Mouse (Mus musculus) lung, postnatal 0 days (tissue): Measurements from ENCODE around the gene Lrriq1. TPM values are rescaled to one million over a fixed set of nuclear protein-coding genes. Genes with fewer than 3 reads are reported as not detected.

Source experiments
- ATAC-seq: fragments of 200-750 bp; cut with Nextera tagmentation; 2 replicates; pipeline ENCODE4 v1.8.0; 2017; ENCODE audit warnings: moderate library complexity
- DNase-seq: peaks from one replicate; pipeline ENCODE4 v3.0.0-alpha.2; 2016; ENCODE audit warnings: low spot score
- H3K27ac ChIP-seq: fragments of 300-500 bp; sonication (generic); 2 replicates; pipeline ENCODE4 v1.5.1; 2014; ENCODE audit warnings: antibody characterized with exemption, mild to moderate bottlenecking, low read length, mixed read lengths
- H3K27me3 ChIP-seq: fragments of 300-500 bp; sonication (generic); replicated peaks from 2 replicates; pipeline ENCODE4 v1.6.1; 2014; ENCODE audit warnings: low read length, mixed read lengths; ENCODE audit not compliant: insufficient read depth
- H3K36me3 ChIP-seq: fragments of 300-500 bp; sonication (generic); 2 replicates; pipeline ENCODE4 v1.6.1; 2014; ENCODE audit warnings: low read length, mixed read lengths; ENCODE audit not compliant: insufficient read depth
- H3K4me1 ChIP-seq: fragments of 300-500 bp; sonication (generic); 2 replicates; pipeline ENCODE4 v1.6.1; 2014; ENCODE audit warnings: antibody characterized with exemption, low read depth, low read length, mixed read lengths; ENCODE audit not compliant: insufficient read depth
- H3K4me2 ChIP-seq: fragments of 300-500 bp; sonication (generic); replicated peaks from 2 replicates; pipeline ENCODE4 v1.6.1; 2014; ENCODE audit warnings: low read depth, mild to moderate bottlenecking, low read length, moderate library complexity, mixed read lengths
- H3K4me3 ChIP-seq: fragments of 300-500 bp; sonication (generic); 2 replicates; pipeline ENCODE4 v1.5.1; 2014; ENCODE audit warnings: low read depth, low read length
- H3K9ac ChIP-seq: fragments of 300-500 bp; sonication (generic); replicated peaks from 2 replicates; pipeline ENCODE4 v1.6.1; 2014; ENCODE audit warnings: low read depth, mild to moderate bottlenecking
- H3K9me3 ChIP-seq: fragments of 300-500 bp; sonication (generic); 2 replicates; pipeline ENCODE4 v1.6.1; 2016; ENCODE audit warnings: low read length, mixed read lengths
- CTCF ChIP-seq: IDR thresholded peaks from 2 replicates; pipeline ENCODE4 v1.5.1; 2016; ENCODE audit warnings: antibody characterized with exemption, mild to moderate bottlenecking
- EP300 ChIP-seq: IDR thresholded peaks from 2 replicates; pipeline ENCODE4 v1.6.1; 2016; ENCODE audit warnings: antibody characterized with exemption, mild to moderate bottlenecking, control low read depth
- WGBS: fragments of 180-500 bp; shearing (Covaris S2); extraction: QIAGEN DNeasy Blood & Tissue Kit; methylation state at CpG from one replicate; pipeline ENCODE4 v1.1.7; 2014; 5-methylcytosine and 5-hydroxymethylcytosine counted together
- polyA plus RNA-seq: library from polyadenylated mRNA; unstranded; fragments of >200 nt; fragmentation: Nextera tagmentation; extraction: Ambion mirVana; gene quantifications from 2 replicates; pipeline ENCODE4 v1.2.1, GENCODE M21; 2015

Gene Lrriq1
- polyA plus RNA-seq, result 5.5 and 7.9 TPM in 2 replicates

DNA sequence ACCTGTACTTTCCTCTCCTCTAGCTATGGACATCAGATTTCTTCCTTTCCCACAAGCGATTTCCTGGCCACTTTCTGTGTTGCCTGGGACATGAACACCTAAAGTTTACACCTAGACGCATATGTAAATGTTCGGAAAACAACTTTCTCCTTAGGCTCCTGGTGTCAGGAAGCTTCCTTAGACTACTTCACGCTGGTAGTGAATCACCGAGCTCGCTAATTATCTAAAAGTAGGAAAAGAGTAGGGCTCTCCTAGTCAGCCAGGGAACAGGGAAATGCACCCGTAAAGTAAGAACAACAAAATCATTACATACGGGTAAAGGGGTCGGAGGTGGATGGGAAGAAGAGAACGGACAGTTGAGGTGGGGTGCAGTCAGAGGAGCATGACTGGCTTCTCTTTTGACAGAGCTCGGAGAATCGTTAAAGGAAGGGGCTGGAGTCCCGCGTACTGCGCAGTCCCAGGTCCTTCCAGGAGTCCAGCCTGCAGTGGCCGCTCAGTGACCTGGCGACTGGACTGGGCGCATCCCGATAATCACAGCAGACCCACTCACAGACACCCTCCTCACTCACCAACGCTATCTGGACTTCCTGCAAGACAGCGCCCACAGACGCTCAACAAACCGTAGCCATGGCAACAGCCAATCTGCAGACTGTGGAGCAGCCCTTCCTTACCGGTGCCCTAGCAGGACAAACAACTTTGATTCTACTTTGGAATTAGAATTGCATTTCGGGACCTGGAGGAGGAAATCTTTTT is at the start of gene Lrriq1:
Gene Lrriq1 (minus strand): TSS at position 616 of the 753 bp plus-strand sequence.
- Histone ChIP-seq H3K4me1 (no peaks in the 10 kb centered on the region), H3K27me3 (no peaks in the 10 kb centered on the region), H3K27ac (no peak within 1 kb of the TSS), H3K36me3 (no peaks in the 10 kb centered on the region), H3K4me2 (peak within 1 kb of the TSS; percentile 55), H3K4me3 (peak within 1 kb of the TSS; percentile 33), H3K9ac (no peak within 1 kb of the TSS), H3K9me3 (no peaks in the 10 kb centered on the region)
- 5% methylated on average over 24 of the region's 25 CpGs for WGBS
- DNase-seq (peak; percentile 51), ATAC-seq (peak; percentile 76)
- TF ChIP-seq EP300 (no peak), CTCF (no peak)

- H3K4me2 ChIP-seq, result no peak overlapping the region
- no peak overlapping the region for H3K9ac ChIP-seq
- H3K9me3 ChIP-seq, result no peaks in the 10 kb centered on the region
- ATAC-seq (no peak), DNase-seq (peak; percentile 63)
- no peak overlapping the region for H3K4me3 ChIP-seq
- no peaks in the 10 kb centered on the region for H3K27me3 ChIP-seq
- WGBS, result 50% methylated on average over 5 of the region's 5 CpGs
- no peaks in the 10 kb centered on the region for H3K4me1 ChIP-seq
- TF ChIP-seq CTCF (peak; percentile 62), EP300 (no peak)
- H3K36me3 ChIP-seq, result no peaks in the 10 kb centered on the region
- H3K27ac ChIP-seq, result no peak overlapping the region
Measured at GRCm38 (mm10) chr10:103253842-103254803, 18.0 kb upstream of the Lrriq1 start.

GRCm38 (mm10) chr10:103236460-103236772 is 294 bp upstream of the Lrriq1 start:
- no peak overlapping the region for H3K27ac ChIP-seq
- no peaks in the 10 kb centered on the region for H3K36me3 ChIP-seq
- ATAC-seq (no peak), DNase-seq (no peak)
- TF ChIP-seq EP300 (no peak), CTCF (no peak)
- peak overlapping the region; percentile 33; the same call in 1 of the 2 replicates for H3K4me3 ChIP-seq
- no peaks in the 10 kb centered on the region for H3K9me3 ChIP-seq
- WGBS, result 18% methylated on average over 4 of the region's 4 CpGs
- H3K4me2 ChIP-seq, result peak overlapping the region; percentile 55; the same call in 1 of the 2 replicates
- no peak overlapping the region for H3K9ac ChIP-seq
- no peaks in the 10 kb centered on the region for H3K27me3 ChIP-seq
- H3K4me1 ChIP-seq, result no peaks in the 10 kb centered on the region

- H3K4me1 ChIP-seq, result no peaks in the 10 kb centered on the region
- 83% methylated on average over 1 of the region's 1 CpGs for WGBS
- no peak overlapping the region for H3K4me3 ChIP-seq
- H3K27me3 ChIP-seq, result no peaks in the 10 kb centered on the region
- H3K9ac ChIP-seq, result no peak overlapping the region
- H3K36me3 ChIP-seq, result no peaks in the 10 kb centered on the region
- no peak for DNase-seq
- no peak overlapping the region for H3K27ac ChIP-seq
- no peak for TF ChIP-seq CTCF
- no peak overlapping the region for H3K4me2 ChIP-seq
- H3K9me3 ChIP-seq, result no peaks in the 10 kb centered on the region
- ATAC-seq, result no peak
Measured at GRCm38 (mm10) chr10:103226646-103227045, 9.5 kb downstream of the Lrriq1 start.

DNA sequence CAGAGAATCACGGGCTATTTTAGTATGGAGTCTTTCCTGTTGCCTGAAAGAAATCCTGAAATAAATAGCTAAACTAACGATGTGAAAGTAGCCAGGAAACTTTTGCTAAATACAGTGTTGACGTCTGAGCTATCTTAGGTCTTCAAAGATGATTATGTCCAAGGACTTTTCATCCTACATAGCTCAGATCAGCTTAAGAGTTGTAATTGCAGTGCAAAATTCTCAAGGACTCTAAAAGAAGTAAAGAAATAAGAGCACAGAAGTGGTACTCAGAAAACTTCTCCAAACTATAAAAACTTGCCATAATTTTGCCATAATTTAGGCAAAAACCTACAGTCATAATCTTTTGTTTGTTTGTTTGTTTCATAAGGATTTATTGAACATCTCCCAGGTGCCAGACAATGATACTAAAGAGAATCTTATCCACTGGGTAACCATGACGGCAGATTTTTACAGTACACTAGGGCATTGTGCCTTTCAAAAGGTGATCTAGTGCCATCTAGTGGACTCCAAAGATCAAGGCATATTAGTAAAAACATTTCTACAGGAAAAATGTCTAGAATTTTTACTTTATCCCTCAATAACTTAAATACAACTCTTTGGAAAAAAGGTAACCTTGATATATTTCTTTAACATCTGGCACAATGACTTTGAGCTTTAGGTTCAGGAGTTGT is 41.3 kb downstream of the Lrriq1 start:
- Histone ChIP-seq H3K4me3 (no peak overlapping the region), H3K9ac (no peak overlapping the region), H3K27me3 (no peaks in the 10 kb centered on the region), H3K4me2 (no peak overlapping the region), H3K4me1 (no peaks in the 10 kb centered on the region), H3K9me3 (no peaks in the 10 kb centered on the region), H3K36me3 (no peaks in the 10 kb centered on the region), H3K27ac (no peak overlapping the region)
- TF ChIP-seq CTCF, result peak; percentile 58
- no peak for TF ChIP-seq EP300
- ATAC-seq (no peak), DNase-seq (peak; percentile 65)
- 36% methylated on average over 4 of the region's 4 CpGs for WGBS
